Mouse (Mus musculus) olfactory bulb, adult 2 months (tissue): ENCODE results near the gene Pycr1.

Experiments
- CTCF ChIP-seq: fragments of 200-500 bp; IDR thresholded peaks from 2 replicates; pipeline ENCODE4 v1.5.1; 2012; ENCODE audit warnings: low read depth, mild to moderate bottlenecking, low read length, moderate library complexity; ENCODE audit not compliant: insufficient read depth
- POLR2A ChIP-seq: fragments of 200-500 bp; IDR thresholded peaks from 2 replicates; pipeline ENCODE4 v1.6.1; 2012; ENCODE audit warnings: mild to moderate bottlenecking, low read depth, low read length, moderate library complexity; ENCODE audit not compliant: insufficient read depth

- no peak for TF ChIP-seq CTCF
- no peak for TF ChIP-seq POLR2A
Observed at GRCm38 (mm10) chr11:120659509-120660300, 16.1 kb upstream of the Pycr1 start.
